Mouse (Mus musculus) embryonic fibroblast, embryonic 13.5 days (primary cell): ENCODE data around the gene Pacsin1.

Source experiments
- CTCF ChIP-seq: IDR thresholded peaks from 2 replicates; pipeline ENCODE4 v1.5.1; 2011; ENCODE audit warnings: mild to moderate bottlenecking, control low read depth, low read length, moderate library complexity, borderline replicate concordance; ENCODE audit not compliant: insufficient read depth
- POLR2A ChIP-seq: IDR thresholded peaks from 2 replicates; pipeline ENCODE4 v1.6.1; 2011; ENCODE audit warnings: low read depth, mild to moderate bottlenecking, control low read depth, low read length, moderate library complexity

- TF ChIP-seq CTCF: no peak
- TF ChIP-seq POLR2A: no peak
Measured at GRCm38 (mm10) chr17:27658767-27659166, 3.5 kb downstream of the Pacsin1 start.
